Mouse (Mus musculus) retina, postnatal 7 days (tissue): ENCODE measurements around the gene Lrrc17.
"Not testable (repeated sequence)": the region's sequence is repeated elsewhere in the genome, so short reads cannot be mapped to it uniquely, and the experiment has no call there.

ENCODE experiments used
- DNase-seq: peaks from one replicate; pipeline ENCODE4 v3.0.0-alpha.2; 2012; ENCODE audit warnings: low read depth, low spot score

Gene Lrrc17

GRCm38 (mm10) chr5:21605936-21606335, 62.6 kb downstream of the Lrrc17 start:
- no peak for DNase-seq

GRCm38 (mm10) chr5:21608311-21609304, 65.2 kb downstream of the Lrrc17 start:
- no peak for DNase-seq

- no peak for DNase-seq
Observed at GRCm38 (mm10) chr5:21610996-21611395, 67.6 kb downstream of the Lrrc17 start.

- DNase-seq: not testable (repeated sequence)
Observed at GRCm38 (mm10) chr5:21614299-21614698, 70.9 kb downstream of the Lrrc17 start.

- DNase-seq: no peak
Observed at GRCm38 (mm10) chr5:21616450-21617009, 73.2 kb downstream of the Lrrc17 start.
